Mouse (Mus musculus) limb, embryonic 15.5 days (tissue): ENCODE data around the gene Papss2. TPM values are rescaled to one million over a fixed set of nuclear protein-coding genes. Genes with fewer than 3 reads are reported as not detected.
A peak's percentile ranks its signal among the peaks of the same experiment; 100 is the strongest.

ENCODE experiments used
- ATAC-seq: fragments of 200-750 bp; cut with Nextera tagmentation; 2 replicates; pipeline ENCODE4 v1.8.0; 2017; ENCODE audit warnings: low read depth, moderate TSS enrichment; ENCODE audit not compliant: insufficient number of reproducible peaks, low FRiP score, low TSS enrichment
- H3K27ac ChIP-seq: fragments of 300-500 bp; sonication (generic); 2 replicates; pipeline ENCODE4 v1.5.1; 2015; ENCODE audit warnings: moderate library complexity, mild to moderate bottlenecking, inconsistent platforms
- H3K27me3 ChIP-seq: fragments of 300-500 bp; sonication (generic); 2 replicates; pipeline ENCODE4 v1.6.1; 2015; ENCODE audit warnings: inconsistent platforms
- H3K36me3 ChIP-seq: fragments of 300-500 bp; sonication (generic); 2 replicates; pipeline ENCODE4 v1.6.1; 2015; ENCODE audit warnings: inconsistent platforms
- H3K4me1 ChIP-seq: fragments of 300-500 bp; sonication (generic); 2 replicates; pipeline ENCODE4 v1.6.1; 2015; ENCODE audit warnings: inconsistent platforms
- H3K4me2 ChIP-seq: fragments of 300-500 bp; sonication (generic); 2 replicates; pipeline ENCODE4 v1.6.1; 2015; ENCODE audit warnings: mild to moderate bottlenecking, inconsistent platforms
- H3K4me3 ChIP-seq: fragments of 300-500 bp; sonication (generic); 2 replicates; pipeline ENCODE4 v1.5.1; 2015; ENCODE audit warnings: mild to moderate bottlenecking, inconsistent platforms
- H3K9ac ChIP-seq: fragments of 300-500 bp; sonication (generic); 2 replicates; pipeline ENCODE4 v1.6.1; 2015; ENCODE audit warnings: inconsistent platforms
- H3K9me3 ChIP-seq: fragments of 300-500 bp; sonication (generic); 2 replicates; pipeline ENCODE4 v1.6.1; 2016; ENCODE audit warnings: inconsistent platforms
- WGBS: fragments of 180-500 bp; shearing (Covaris S2); methylation state at CpG from one replicate; pipeline ENCODE4 v1.1.7; 2015; 5-methylcytosine and 5-hydroxymethylcytosine counted together
- polyA plus RNA-seq: library from polyadenylated mRNA; unstranded; fragments of >200 nt; fragmentation: Nextera tagmentation; extraction: Ambion mirVana; gene quantifications from 2 replicates; pipeline ENCODE4 v1.2.1, GENCODE M21; 2015

Gene Papss2
- 34.1 and 34.8 TPM in 2 replicates for polyA plus RNA-seq

DNA sequence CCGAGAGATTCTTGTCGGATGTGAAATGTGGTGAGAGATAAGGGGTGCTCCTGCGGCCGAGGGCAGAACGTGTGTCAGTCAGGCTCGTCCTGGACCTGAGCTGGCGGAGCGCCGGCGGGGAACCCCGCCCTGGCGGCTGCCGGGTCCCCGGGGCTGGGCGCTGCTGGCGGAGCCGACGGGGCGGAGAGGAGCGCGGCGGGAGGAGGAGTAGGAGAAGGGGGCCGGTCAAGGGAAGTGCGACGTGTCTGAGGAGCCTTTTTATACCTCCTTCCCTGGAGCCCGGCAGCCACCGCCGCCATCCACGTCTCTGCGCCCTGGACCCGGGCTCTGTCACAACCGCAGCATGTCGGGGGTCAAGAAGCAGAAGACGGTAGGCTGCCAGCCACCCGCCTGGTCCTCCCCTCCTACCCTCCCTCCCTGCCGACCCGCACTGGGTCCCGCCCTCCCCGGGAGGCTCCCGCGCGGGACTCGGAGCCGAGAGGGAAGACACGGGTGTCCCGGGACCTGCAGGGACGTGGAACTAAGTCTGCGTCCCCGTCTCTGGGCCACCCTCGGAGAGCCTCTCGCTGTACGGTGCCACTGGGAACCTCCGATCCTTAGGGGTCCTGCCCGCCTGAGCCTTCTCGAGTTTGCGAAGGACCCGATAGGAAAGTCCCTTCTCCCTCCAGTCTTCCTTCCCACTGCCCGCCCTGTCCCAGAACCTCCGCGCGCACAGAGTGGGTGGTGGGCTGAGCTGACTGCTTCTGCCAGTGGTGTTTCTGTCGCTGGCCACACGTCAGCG, at the start of gene Papss2:
Papss2 (plus strand) TSS at position 285 of the 781 bp plus-strand sequence.
- Histone ChIP-seq H3K36me3 (no peaks in the 10 kb centered on the region), H3K27me3 (0 out of 2 replicates have a peak, but pooled peaks cover 5% of the 10 kb centered on the region), H3K27ac (peak within 1 kb of the TSS; percentile 84), H3K4me1 (peaks cover 9% of the 10 kb centered on the region; the same call in 1 of the 2 replicates), H3K4me2 (peak within 1 kb of the TSS; percentile 63), H3K4me3 (peak within 1 kb of the TSS; percentile 61), H3K9me3 (no peaks in the 10 kb centered on the region), H3K9ac (peak within 1 kb of the TSS; percentile 65)
- WGBS = under 1% methylated on average over 62 of the region's 64 CpGs
- peak; percentile 82 for ATAC-seq

GRCm38 (mm10) chr19:32547396-32547795, 48.2 kb upstream of the Papss2 start:
- H3K27ac ChIP-seq = no peak overlapping the region
- 31% methylated on average over 3 of the region's 3 CpGs for WGBS
- no peaks in the 10 kb centered on the region for H3K9me3 ChIP-seq
- H3K4me2 ChIP-seq = no peak overlapping the region
- no peak for ATAC-seq
- no peaks in the 10 kb centered on the region for H3K27me3 ChIP-seq
- no peak overlapping the region for H3K4me3 ChIP-seq
- no peaks in the 10 kb centered on the region for H3K36me3 ChIP-seq
- no peaks in the 10 kb centered on the region for H3K4me1 ChIP-seq
- H3K9ac ChIP-seq = no peak overlapping the region

- Histone ChIP-seq H3K27me3 (no peaks in the 10 kb centered on the region), H3K36me3 (no peaks in the 10 kb centered on the region), H3K4me1 (no peaks in the 10 kb centered on the region), H3K9ac (no peak overlapping the region), H3K9me3 (no peaks in the 10 kb centered on the region), H3K27ac (no peak overlapping the region), H3K4me2 (no peak overlapping the region), H3K4me3 (no peak overlapping the region)
- WGBS = 81% methylated on average over 15 of the region's 15 CpGs
- no peak for ATAC-seq
Observed at GRCm38 (mm10) chr19:32548202-32548601, 47.4 kb upstream of the Papss2 start.

GRCm38 (mm10) chr19:32550446-32550845, 45.1 kb upstream of the Papss2 start:
- 26% methylated on average over 5 of the region's 5 CpGs for WGBS
- Histone ChIP-seq H3K27ac (no peak overlapping the region), H3K4me3 (no peak overlapping the region), H3K4me1 (peaks cover 7% of the 10 kb centered on the region; the same call in 1 of the 2 replicates), H3K36me3 (no peaks in the 10 kb centered on the region), H3K4me2 (no peak overlapping the region), H3K9me3 (no peaks in the 10 kb centered on the region), H3K27me3 (no peaks in the 10 kb centered on the region), H3K9ac (no peak overlapping the region)
- ATAC-seq = no peak

- no peak overlapping the region for H3K9ac ChIP-seq
- H3K9me3 ChIP-seq = no peaks in the 10 kb centered on the region
- H3K4me1 ChIP-seq = peaks cover 11% of the 10 kb centered on the region; the same call in 1 of the 2 replicates
- no peak overlapping the region for H3K27ac ChIP-seq
- no peak overlapping the region for H3K4me2 ChIP-seq
- H3K4me3 ChIP-seq = no peak overlapping the region
- 33% methylated on average over 3 of the region's 3 CpGs for WGBS
- H3K27me3 ChIP-seq = no peaks in the 10 kb centered on the region
- no peak for ATAC-seq
- H3K36me3 ChIP-seq = no peaks in the 10 kb centered on the region
Observed at GRCm38 (mm10) chr19:32551442-32551841, 44.1 kb upstream of the Papss2 start.

- Histone ChIP-seq H3K27ac (no peak overlapping the region), H3K4me2 (no peak overlapping the region), H3K9ac (no peak overlapping the region), H3K4me3 (no peak overlapping the region), H3K9me3 (no peaks in the 10 kb centered on the region), H3K36me3 (no peaks in the 10 kb centered on the region), H3K4me1 (peaks cover 11% of the 10 kb centered on the region; the same call in 1 of the 2 replicates), H3K27me3 (no peaks in the 10 kb centered on the region)
- WGBS = 68% methylated on average over 1 of the region's 1 CpGs
- ATAC-seq = no peak
Observed at GRCm38 (mm10) chr19:32552106-32552505, 43.5 kb upstream of the Papss2 start.

DNA sequence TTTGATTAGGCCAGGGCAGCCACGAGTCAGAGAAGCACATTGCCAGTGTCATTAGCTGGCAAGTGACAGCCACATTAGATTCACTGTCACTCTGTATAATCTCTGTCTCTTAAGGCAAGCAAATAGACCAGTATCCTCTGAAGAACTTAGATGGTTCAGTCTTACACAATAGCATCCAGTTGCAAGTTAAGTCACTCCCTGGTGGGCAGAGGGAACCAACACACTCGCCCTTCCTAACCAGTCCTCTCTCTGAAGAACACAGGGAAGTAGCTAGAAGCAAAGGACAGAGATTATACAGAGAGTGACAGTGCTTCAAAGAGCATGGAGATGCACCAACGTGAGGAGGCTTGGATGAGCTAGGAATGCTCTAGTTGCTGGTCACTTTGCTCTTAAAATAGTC, 42.3 kb upstream of the Papss2 start:
- no peak overlapping the region for H3K9ac ChIP-seq
- no peak overlapping the region for H3K4me2 ChIP-seq
- peaks cover 11% of the 10 kb centered on the region; the same call in 1 of the 2 replicates for H3K4me1 ChIP-seq
- no peak overlapping the region for H3K27ac ChIP-seq
- H3K9me3 ChIP-seq = no peaks in the 10 kb centered on the region
- H3K4me3 ChIP-seq = no peak overlapping the region
- H3K36me3 ChIP-seq = no peaks in the 10 kb centered on the region
- WGBS = 72% methylated on average over 3 of the region's 3 CpGs
- ATAC-seq = no peak
- H3K27me3 ChIP-seq = no peaks in the 10 kb centered on the region

GRCm38 (mm10) chr19:32555257-32555656, 40.3 kb upstream of the Papss2 start:
- H3K36me3 ChIP-seq = no peaks in the 10 kb centered on the region
- ATAC-seq = peak; percentile 88
- no peaks in the 10 kb centered on the region for H3K9me3 ChIP-seq
- H3K4me2 ChIP-seq = no peak overlapping the region
- no peak overlapping the region for H3K9ac ChIP-seq
- 25% methylated on average over 3 of the region's 3 CpGs for WGBS
- no peak overlapping the region for H3K4me3 ChIP-seq
- H3K27ac ChIP-seq = peak overlapping the region; percentile 61
- no peaks in the 10 kb centered on the region for H3K27me3 ChIP-seq
- peaks cover 11% of the 10 kb centered on the region; the same call in 1 of the 2 replicates for H3K4me1 ChIP-seq

- Histone ChIP-seq H3K27me3 (no peaks in the 10 kb centered on the region), H3K4me2 (no peak overlapping the region), H3K36me3 (no peaks in the 10 kb centered on the region), H3K4me3 (no peak overlapping the region), H3K9ac (no peak overlapping the region), H3K9me3 (no peaks in the 10 kb centered on the region; the same call in 1 of the 2 replicates), H3K4me1 (peaks cover 7% of the 10 kb centered on the region), H3K27ac (no peak overlapping the region)
- ATAC-seq = no peak
- 65% methylated on average over 8 of the region's 8 CpGs for WGBS
Observed at GRCm38 (mm10) chr19:32567025-32567424, 28.6 kb upstream of the Papss2 start.

- H3K9me3 ChIP-seq = no peaks in the 10 kb centered on the region; the same call in 1 of the 2 replicates
- WGBS = 83% methylated on average over 5 of the region's 5 CpGs
- ATAC-seq = no peak
- H3K4me2 ChIP-seq = no peak overlapping the region
- H3K27me3 ChIP-seq = no peaks in the 10 kb centered on the region
- H3K4me1 ChIP-seq = peaks cover 7% of the 10 kb centered on the region
- no peaks in the 10 kb centered on the region for H3K36me3 ChIP-seq
- H3K9ac ChIP-seq = no peak overlapping the region
- H3K4me3 ChIP-seq = no peak overlapping the region
- H3K27ac ChIP-seq = no peak overlapping the region
Observed at GRCm38 (mm10) chr19:32567447-32567846, 28.1 kb upstream of the Papss2 start.

- ATAC-seq = no peak
- Histone ChIP-seq H3K9ac (no peak overlapping the region), H3K4me3 (no peak overlapping the region), H3K27ac (0 out of 2 replicates have a peak overlapping the region, but pooled peaks have one; percentile 57), H3K4me1 (peaks cover 7% of the 10 kb centered on the region), H3K4me2 (no peak overlapping the region), H3K27me3 (no peaks in the 10 kb centered on the region), H3K9me3 (no peaks in the 10 kb centered on the region; the same call in 1 of the 2 replicates), H3K36me3 (no peaks in the 10 kb centered on the region)
- WGBS = 84% methylated on average over 3 of the region's 3 CpGs
Observed at GRCm38 (mm10) chr19:32568470-32568869, 27.1 kb upstream of the Papss2 start.

DNA sequence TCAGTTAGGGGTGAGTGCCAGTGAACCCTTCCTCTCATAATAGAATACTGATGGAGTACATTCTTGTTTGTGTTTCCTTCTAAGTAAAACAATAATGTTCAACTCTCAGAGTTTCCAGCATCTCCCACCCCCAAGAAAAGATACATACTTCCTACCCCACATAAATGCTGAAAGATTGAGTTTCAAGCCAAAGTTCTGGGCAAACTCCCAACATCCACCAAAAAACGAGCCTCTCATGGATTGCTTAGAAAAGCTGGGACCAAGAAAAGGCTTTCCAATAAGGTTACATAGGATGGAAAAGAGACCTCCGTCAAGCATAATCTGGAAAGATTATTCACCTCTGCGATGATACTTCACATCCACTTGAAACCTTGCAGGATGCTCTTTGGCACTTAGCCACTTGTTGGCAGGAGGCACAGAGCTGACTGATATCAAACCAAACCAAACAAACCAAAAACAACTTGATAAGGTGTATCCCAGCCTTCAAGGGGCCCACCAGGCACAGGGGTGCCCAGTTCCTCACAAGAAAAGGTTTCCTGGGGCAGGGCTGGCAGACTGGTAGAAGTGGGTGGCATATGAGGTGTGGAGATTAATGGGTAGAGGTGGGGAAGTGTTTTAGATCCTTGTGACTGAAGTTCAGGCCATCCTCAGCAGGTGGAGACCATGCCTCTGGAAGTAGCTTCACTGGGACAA, 26.5 kb upstream of the Papss2 start:
- H3K36me3 ChIP-seq = no peaks in the 10 kb centered on the region
- H3K4me3 ChIP-seq = no peak overlapping the region
- H3K4me1 ChIP-seq = peaks cover 7% of the 10 kb centered on the region
- H3K9me3 ChIP-seq = no peaks in the 10 kb centered on the region; the same call in 1 of the 2 replicates
- H3K4me2 ChIP-seq = no peak overlapping the region
- no peak overlapping the region for H3K9ac ChIP-seq
- ATAC-seq = no peak
- no peaks in the 10 kb centered on the region for H3K27me3 ChIP-seq
- H3K27ac ChIP-seq = peak overlapping the region; percentile 57
- WGBS = 51% methylated on average over 3 of the region's 3 CpGs
